Mouse (Mus musculus): ENCODE measurements around the gene Axin2. TPM values are rescaled to one million over a fixed set of nuclear protein-coding genes. Genes with fewer than 3 reads are reported as not detected.

The Axin2 gene
- polyA plus RNA-seq, 1 experiment from 2014 or later = 5.4 TPM

GRCm38 (mm10) chr11:108987705-108988104, 67.6 kb downstream of the Axin2 start:
- 94% methylated on average over 4 of the region's 4 CpGs for WGBS
- Histone ChIP-seq H3K4me2 (replicated peaks) (no peak overlapping the region), H3K36me3 (no peaks in the 10 kb centered on the region), H3K9me3 (no peaks in the 10 kb centered on the region), H3K27me3 (replicated peaks) (no peaks in the 10 kb centered on the region), H3K4me3 (replicated peaks) (no peak overlapping the region), H3K4me1 (replicated peaks) (no peaks in the 10 kb centered on the region), H3K9ac (no peak overlapping the region), H3K27ac (no peak overlapping the region)
- no peak for ATAC-seq

GRCm38 (mm10) chr11:108988258-108988657, 68.1 kb downstream of the Axin2 start:
- Histone ChIP-seq H3K9me3 (no peaks in the 10 kb centered on the region), H3K4me2 (replicated peaks) (no peak overlapping the region), H3K9ac (no peak overlapping the region), H3K36me3 (no peaks in the 10 kb centered on the region), H3K27me3 (replicated peaks) (no peaks in the 10 kb centered on the region), H3K4me3 (replicated peaks) (no peak overlapping the region), H3K27ac (no peak overlapping the region), H3K4me1 (replicated peaks) (no peaks in the 10 kb centered on the region)
- 93% methylated on average over 6 of the region's 6 CpGs for WGBS
- no peak for ATAC-seq

GRCm38 (mm10) chr11:108989940-108990339, 69.8 kb downstream of the Axin2 start:
- H3K4me3 ChIP-seq (replicated peaks) = no peak overlapping the region
- H3K27me3 ChIP-seq (replicated peaks) = no peaks in the 10 kb centered on the region
- no peaks in the 10 kb centered on the region for H3K36me3 ChIP-seq
- ATAC-seq = no peak
- H3K4me1 ChIP-seq (replicated peaks) = no peaks in the 10 kb centered on the region
- H3K9ac ChIP-seq = no peak overlapping the region
- WGBS = 77% methylated on average over 8 of the region's 8 CpGs
- no peak overlapping the region for H3K27ac ChIP-seq
- no peak overlapping the region for H3K4me2 ChIP-seq (replicated peaks)
- no peaks in the 10 kb centered on the region for H3K9me3 ChIP-seq

- no peak for ATAC-seq
Observed at GRCm38 (mm10) chr11:108993414-108993813, 73.3 kb downstream of the Axin2 start.

GRCm38 (mm10) chr11:108995196-108995989, 75.2 kb downstream of the Axin2 start:
- Histone ChIP-seq H3K9me3 (peaks cover 4% of the 10 kb centered on the region; the same call in 1 of the 2 replicates), H3K27me3 (replicated peaks) (no peaks in the 10 kb centered on the region), H3K9ac (no peak overlapping the region), H3K36me3 (no peaks in the 10 kb centered on the region), H3K4me2 (replicated peaks) (no peak overlapping the region), H3K27ac (no peak overlapping the region), H3K4me1 (replicated peaks) (no peaks in the 10 kb centered on the region), H3K4me3 (replicated peaks) (no peak overlapping the region)
- 72% methylated on average over 10 of the region's 10 CpGs for WGBS
- ATAC-seq = no peak

More at GRCm38 (mm10) chr11:108993414-108993813, 73.3 kb downstream of the Axin2 start:
- Histone ChIP-seq H3K9ac (no peak overlapping the region), H3K9me3 (no peaks in the 10 kb centered on the region), H3K4me2 (replicated peaks) (no peak overlapping the region), H3K4me1 (replicated peaks) (no peaks in the 10 kb centered on the region), H3K27ac (no peak overlapping the region), H3K27me3 (replicated peaks) (no peaks in the 10 kb centered on the region), H3K4me3 (replicated peaks) (no peak overlapping the region), H3K36me3 (no peaks in the 10 kb centered on the region)
- WGBS = 96% methylated on average over 6 of the region's 6 CpGs

GRCm38 (mm10) chr11:108995990-108996533, 75.9 kb downstream of the Axin2 start:
- 89% methylated on average over 2 of the region's 2 CpGs for WGBS
- H3K9ac ChIP-seq = no peak overlapping the region
- no peak overlapping the region for H3K4me2 ChIP-seq (replicated peaks)
- H3K27ac ChIP-seq = no peak overlapping the region
- H3K9me3 ChIP-seq = peaks cover 7% of the 10 kb centered on the region; the same call in 1 of the 2 replicates
- H3K27me3 ChIP-seq (replicated peaks) = no peaks in the 10 kb centered on the region
- H3K4me3 ChIP-seq (replicated peaks) = no peak overlapping the region
- no peaks in the 10 kb centered on the region for H3K36me3 ChIP-seq
- no peak for ATAC-seq
- no peaks in the 10 kb centered on the region for H3K4me1 ChIP-seq (replicated peaks)

- H3K4me2 ChIP-seq (replicated peaks) = no peak overlapping the region
- no peaks in the 10 kb centered on the region for H3K36me3 ChIP-seq
- H3K9me3 ChIP-seq = peaks cover 7% of the 10 kb centered on the region; the same call in 1 of the 2 replicates
- WGBS = 88% methylated on average over 3 of the region's 3 CpGs
- no peak overlapping the region for H3K4me3 ChIP-seq (replicated peaks)
- no peak for ATAC-seq
- H3K4me1 ChIP-seq (replicated peaks) = no peaks in the 10 kb centered on the region
- no peak overlapping the region for H3K27ac ChIP-seq
- H3K9ac ChIP-seq = no peak overlapping the region
- no peaks in the 10 kb centered on the region for H3K27me3 ChIP-seq (replicated peaks)
Observed at GRCm38 (mm10) chr11:108997816-108998215, 77.7 kb downstream of the Axin2 start.

Other genes with a start within 250 kb of the Axin2 start
- not detected in 2 replicates for gene E030025P04Rik, start 224.0 kb downstream of the Axin2 start, polyA plus RNA-seq (2015; fragmentation: Nextera tagmentation; extraction: Ambion mirVana)

Measured in intestine, embryonic 15.5 days (tissue).